ENCODE assay signal across 7 mouse cellular contexts in the genomic region with DNA sequence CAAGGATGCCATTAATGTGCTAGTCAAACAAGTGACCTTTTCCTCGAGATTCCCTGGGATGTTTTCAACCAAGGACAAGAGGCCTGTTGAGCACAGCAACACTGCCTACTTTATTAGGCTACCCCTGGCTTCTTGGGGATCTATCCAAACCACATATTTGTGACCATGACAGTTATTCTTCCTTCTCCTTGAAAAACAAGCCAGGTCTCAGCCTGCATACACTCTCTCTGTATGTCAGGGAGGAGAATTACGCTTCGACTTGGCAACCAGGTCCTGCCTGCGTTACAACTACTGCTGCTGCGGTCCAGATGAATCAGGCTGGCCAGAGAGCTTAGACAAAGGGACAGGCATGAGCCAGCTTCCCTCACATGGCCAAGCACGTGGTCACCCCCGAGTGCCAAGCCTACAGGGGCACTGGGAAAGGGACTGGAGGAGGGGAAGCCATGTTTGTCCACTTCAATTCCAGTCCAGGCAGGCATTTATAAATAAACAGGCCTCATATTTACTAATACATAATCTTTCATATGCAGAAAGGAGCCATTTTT.
DNase-seq lines count a peak whose midpoint lies in the region; ATAC-seq and TF ChIP-seq lines count a peak whose summit lies in the region.

No protein-coding gene starts in this region.

- TF ChIP-seq CTCF in brain, embryonic 14.5 days (IDR thresholded peaks at IDR 0.05; ENCODE audit: borderline replicate concordance, extremely low read depth, insufficient read depth, insufficient read length) = no peak

- intact Hi-C loops in heart, postnatal 14 days (cut with DNase I) = no loop called here
- intact Hi-C loops in left cerebral cortex, postnatal 14 days (cut with DNase I) = no loop called here

- DNase-seq in layer of hippocampus, adult 11-12 months (ENCODE audit: low spot score) = peak; percentile 63
- DNase-seq in layer of hippocampus, adult 9-10 months (ENCODE audit: low spot score) = no peak
- DNase-seq in brain, embryonic 14.5 days (ENCODE audit: low read depth) = peak; percentile 60
- DNase-seq in heart, postnatal 14 days = peak; percentile 55 to 74
- peak; percentile 46 to 52 for DNase-seq in left cerebral cortex, postnatal 14 days (ENCODE audit: low spot score in 2 of 2)
- no peak for DNase-seq in retina, embryonic 14.5 days (ENCODE audit: low spot score)

- no peak for TF ChIP-seq POLR2A in brain, embryonic 14.5 days (IDR thresholded peaks at IDR 0.05; ENCODE audit: borderline replicate concordance, extremely low read depth, insufficient read depth, insufficient read length, poor library complexity, severe bottlenecking)

- no peak for ATAC-seq in CD4-positive, CD25-positive, alpha-beta regulatory T cell, adult 4 months

Comparison
In these comparisons a context has a peak if more than half of its experiments do, and no peak if none do; other contexts are left out.
1. DNase-seq: peak in layer of hippocampus, adult 11-12 months (single experiment), brain, embryonic 14.5 days (single experiment), heart, postnatal 14 days (2 of 2) and left cerebral cortex, postnatal 14 days (2 of 2); none in layer of hippocampus, adult 9-10 months (single experiment) and retina, embryonic 14.5 days (single experiment).